Mouse (Mus musculus): ENCODE measurements around the gene Ap2m1. TPM values are rescaled to one million over a fixed set of nuclear protein-coding genes. Genes with fewer than 3 reads are reported as not detected.
A peak's percentile ranks its signal among the peaks of the same experiment; 100 is the strongest.

The Ap2m1 gene
- polyA plus RNA-seq, 1 experiment from 2014 or later: 1,214 TPM

DNA sequence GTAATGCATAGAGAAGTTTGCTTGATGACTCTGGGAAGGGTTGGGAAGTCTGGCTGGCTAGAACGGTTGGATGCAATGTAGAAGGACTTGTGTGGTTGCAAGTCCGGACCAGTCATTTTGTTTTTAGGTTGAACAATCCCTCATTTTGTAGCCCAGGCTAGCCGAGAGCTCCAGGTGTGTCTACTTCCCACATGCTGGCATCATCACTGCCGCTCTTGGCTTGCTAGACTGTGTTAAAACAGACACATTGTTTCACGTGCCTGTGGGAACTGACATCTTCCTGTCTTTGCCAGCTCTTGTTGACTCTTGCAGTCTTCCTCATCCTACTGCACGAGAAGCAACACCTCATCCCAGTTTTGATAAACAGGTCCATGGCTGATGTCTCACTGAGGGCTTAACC lies 19.7 kb downstream of the Ap2m1 start:
- WGBS: 94% methylated on average over 6 of the region's 6 CpGs
- ATAC-seq (ENCODE audit: low FRiP score): no peak
- no peak for DNase-seq (ENCODE audit: low spot score)
- Histone ChIP-seq H3K4me1 (replicated peaks; ENCODE audit: control insufficient read depth, insufficient read depth, low read length) (no peaks in the 10 kb centered on the region), H3K36me3 (replicated peaks; ENCODE audit: control insufficient read depth, insufficient read depth) (peaks cover 89% of the 10 kb centered on the region), H3K27me3 (ENCODE audit: control insufficient read depth, insufficient read depth, low read length) (no peaks in the 10 kb centered on the region), H3K27ac (no peak overlapping the region), H3K4me2 (replicated peaks) (no peak overlapping the region), H3K9me3 (ENCODE audit: control insufficient read depth, low read length) (no peaks in the 10 kb centered on the region), H3K4me3 (replicated peaks; ENCODE audit: low read length) (no peak overlapping the region), H3K9ac (no peak overlapping the region)

DNA sequence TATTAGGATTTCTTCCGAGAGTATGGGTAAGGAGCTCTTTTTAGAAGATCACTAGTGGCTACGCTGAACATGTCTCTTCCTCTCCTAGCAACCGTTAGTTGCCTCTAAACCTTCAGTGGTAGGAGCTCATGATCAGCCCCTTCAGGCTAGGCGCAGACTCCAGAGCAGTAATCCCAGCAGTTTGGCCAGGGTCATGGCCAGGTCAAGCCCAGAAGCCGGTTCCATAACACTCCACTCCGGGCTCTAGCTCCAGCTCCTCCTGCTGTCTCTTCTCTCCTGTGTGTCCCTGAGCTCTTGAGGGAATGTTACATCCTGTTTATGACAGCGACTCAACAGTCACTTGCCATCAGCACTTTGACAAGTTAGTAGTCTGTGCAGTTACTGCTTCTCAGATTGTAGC lies 22.1 kb downstream of the Ap2m1 start:
- H3K9me3 ChIP-seq (ENCODE audit: control insufficient read depth, low read length): no peaks in the 10 kb centered on the region
- ATAC-seq (ENCODE audit: low FRiP score) (no peak), DNase-seq (ENCODE audit: low spot score) (no peak)
- H3K36me3 ChIP-seq (replicated peaks; ENCODE audit: control insufficient read depth, insufficient read depth): peaks cover 90% of the 10 kb centered on the region
- H3K27me3 ChIP-seq (ENCODE audit: control insufficient read depth, insufficient read depth, low read length): no peaks in the 10 kb centered on the region
- no peak overlapping the region for H3K27ac ChIP-seq
- no peaks in the 10 kb centered on the region for H3K4me1 ChIP-seq (replicated peaks; ENCODE audit: control insufficient read depth, insufficient read depth, low read length)
- H3K4me2 ChIP-seq (replicated peaks): no peak overlapping the region
- WGBS: 88% methylated on average over 7 of the region's 7 CpGs
- no peak overlapping the region for H3K4me3 ChIP-seq (replicated peaks; ENCODE audit: low read length)
- no peak overlapping the region for H3K9ac ChIP-seq

DNA sequence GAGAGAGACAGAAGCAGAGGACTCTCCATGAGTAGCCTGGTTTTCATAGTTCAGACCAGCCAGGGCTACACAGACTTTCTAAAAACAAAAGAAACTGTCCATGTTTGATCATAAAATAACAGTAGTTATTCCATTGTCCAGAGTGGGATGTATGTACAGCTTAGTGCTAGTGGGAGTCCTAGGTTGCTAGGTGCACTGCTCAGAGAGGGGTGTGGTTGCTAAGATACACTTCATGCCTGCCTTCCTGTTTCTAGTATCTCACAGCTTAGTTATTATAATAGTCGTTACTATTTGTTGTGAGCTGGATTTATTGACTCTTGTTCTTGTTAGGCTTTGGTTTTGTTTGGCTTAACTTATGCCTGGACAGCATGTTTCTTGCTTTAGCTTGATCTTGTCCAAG lies 29.8 kb downstream of the Ap2m1 start:
- WGBS: 52% methylated on average over 1 of the region's 1 CpGs
- peaks cover 31% of the 10 kb centered on the region for H3K36me3 ChIP-seq (replicated peaks; ENCODE audit: control insufficient read depth, insufficient read depth)
- no peak overlapping the region for H3K9ac ChIP-seq
- no peaks in the 10 kb centered on the region for H3K27me3 ChIP-seq (ENCODE audit: control insufficient read depth, insufficient read depth, low read length)
- H3K9me3 ChIP-seq (ENCODE audit: control insufficient read depth, low read length): no peaks in the 10 kb centered on the region
- H3K4me2 ChIP-seq (replicated peaks): no peak overlapping the region
- H3K27ac ChIP-seq: no peak overlapping the region
- no peaks in the 10 kb centered on the region for H3K4me1 ChIP-seq (replicated peaks; ENCODE audit: control insufficient read depth, insufficient read depth, low read length)
- no peak overlapping the region for H3K4me3 ChIP-seq (replicated peaks; ENCODE audit: low read length)
- no peak for DNase-seq (ENCODE audit: low spot score)
- no peak for ATAC-seq (ENCODE audit: low FRiP score)

DNA sequence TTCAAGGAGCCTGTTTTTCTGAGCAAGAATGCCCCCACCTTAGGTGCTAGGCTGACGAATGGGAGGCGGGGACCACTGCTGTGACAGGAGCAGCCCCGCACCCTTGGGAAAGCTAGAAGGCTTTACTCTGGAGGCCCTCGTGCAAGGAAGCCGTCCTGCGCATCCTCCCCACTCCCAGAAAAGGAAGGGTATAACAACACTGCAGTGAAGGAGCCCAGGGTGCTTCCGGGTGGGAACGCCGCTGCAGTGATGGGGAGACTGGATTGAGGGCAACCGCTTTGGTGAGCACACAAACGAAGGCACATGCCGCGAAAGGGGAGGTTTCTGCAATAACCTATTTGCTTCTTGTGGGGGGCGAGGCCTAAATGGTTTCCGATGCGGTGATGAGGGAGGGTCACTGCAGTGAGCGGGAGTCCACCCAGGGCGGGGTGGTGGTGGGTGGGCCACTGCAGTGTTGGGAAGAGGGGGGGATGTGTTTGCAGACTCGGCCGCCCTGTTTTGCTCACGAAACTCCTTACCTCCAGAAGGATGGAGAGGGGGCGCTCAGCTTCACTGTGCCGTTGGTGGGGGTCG lies 54.2 kb downstream of the Ap2m1 start, which contains the start of gene Vwa5b2:
Gene Vwa5b2, plus strand, starts transcription at position 106 of the 573 bp plus-strand sequence.
- peak; percentile 34 for DNase-seq (ENCODE audit: low spot score)
- Histone ChIP-seq H3K4me2 (replicated peaks) (peak within 1 kb of the TSS; percentile 82), H3K27me3 (ENCODE audit: control insufficient read depth, insufficient read depth, low read length) (peaks cover 60% of the 10 kb centered on the region), H3K4me3 (replicated peaks; ENCODE audit: low read length) (peak within 1 kb of the TSS; percentile 51), H3K27ac (peak within 1 kb of the TSS; percentile 62), H3K4me1 (replicated peaks; ENCODE audit: control insufficient read depth, insufficient read depth, low read length) (peaks cover 16% of the 10 kb centered on the region; the same call in 1 of the 2 replicates), H3K36me3 (replicated peaks; ENCODE audit: control insufficient read depth, insufficient read depth) (no peaks in the 10 kb centered on the region), H3K9ac (peak within 1 kb of the TSS; percentile 59), H3K9me3 (ENCODE audit: control insufficient read depth, low read length) (no peaks in the 10 kb centered on the region)
- peak; percentile 79 for ATAC-seq (ENCODE audit: low FRiP score)
- under 1% methylated on average over 23 of the region's 24 CpGs for WGBS

DNA sequence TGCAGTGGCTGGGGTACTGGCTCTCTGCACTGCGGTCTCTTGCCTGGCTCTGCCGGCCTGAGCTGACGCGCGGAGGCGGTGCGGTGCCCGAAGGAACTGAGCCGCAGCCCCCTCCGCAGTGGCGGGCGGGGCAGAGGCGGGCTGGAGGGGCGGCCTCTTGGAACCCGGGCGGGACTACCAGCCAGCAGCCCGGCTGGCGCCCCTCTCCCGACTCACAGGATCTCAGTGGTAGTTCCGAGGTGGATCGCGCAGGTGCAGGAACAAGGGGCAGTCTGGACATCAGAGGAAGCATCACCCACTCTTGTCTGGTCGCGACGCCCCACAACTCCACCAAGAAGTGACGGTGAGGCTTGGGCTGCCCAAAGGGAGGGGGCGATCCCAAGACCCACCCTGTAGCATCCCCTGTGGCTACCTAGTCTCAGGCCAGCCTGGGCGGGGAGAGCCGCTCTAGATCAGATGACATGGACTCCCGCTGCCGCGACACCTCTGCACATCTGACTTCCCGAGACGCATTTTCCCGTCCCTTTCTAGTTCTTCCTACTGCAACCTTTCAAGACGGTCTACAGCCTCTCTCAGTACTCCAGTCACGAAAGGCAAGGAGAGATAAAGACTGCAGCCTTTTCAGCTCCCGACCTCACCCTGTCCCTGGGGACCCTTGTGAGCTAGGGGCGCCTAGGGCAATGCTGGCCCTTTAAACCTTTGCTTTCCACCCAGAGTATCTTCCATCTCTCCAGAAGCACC lies 54.8 kb downstream of the Ap2m1 start:
- WGBS: under 1% methylated on average over 37 of the region's 39 CpGs
- Histone ChIP-seq H3K36me3 (replicated peaks; ENCODE audit: control insufficient read depth, insufficient read depth) (no peaks in the 10 kb centered on the region), H3K27ac (peak overlapping the region; percentile 62; the same call in 1 of the 2 replicates), H3K9me3 (ENCODE audit: control insufficient read depth, low read length) (no peaks in the 10 kb centered on the region), H3K4me3 (replicated peaks; ENCODE audit: low read length) (peak overlapping the region; percentile 51), H3K27me3 (ENCODE audit: control insufficient read depth, insufficient read depth, low read length) (peaks cover 62% of the 10 kb centered on the region), H3K9ac (peak overlapping the region; percentile 59), H3K4me1 (replicated peaks; ENCODE audit: control insufficient read depth, insufficient read depth, low read length) (peaks cover 16% of the 10 kb centered on the region; the same call in 1 of the 2 replicates), H3K4me2 (replicated peaks) (peak overlapping the region; percentile 82)
- peak; percentile 55 for DNase-seq (ENCODE audit: low spot score)
- ATAC-seq (ENCODE audit: low FRiP score): peak; percentile 88

DNA sequence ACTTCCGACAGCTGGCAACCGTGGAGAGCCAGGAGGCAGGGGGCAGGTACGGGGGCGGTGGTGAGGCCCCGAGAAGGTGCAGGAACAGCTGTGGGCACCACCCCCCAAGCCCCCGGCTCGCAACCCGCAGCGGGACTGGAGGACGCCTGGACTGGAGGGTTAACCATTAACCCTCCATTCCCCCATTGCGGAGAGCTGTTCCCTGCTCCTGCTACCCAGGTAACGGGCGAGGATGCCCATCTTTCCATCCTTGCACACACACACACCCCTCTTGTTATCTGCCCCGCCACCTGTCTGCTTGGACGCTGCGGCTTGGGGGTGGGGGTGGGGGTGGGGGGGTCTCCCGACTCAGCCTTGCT lies 55.4 kb downstream of the Ap2m1 start:
- Histone ChIP-seq H3K4me1 (replicated peaks; ENCODE audit: control insufficient read depth, insufficient read depth, low read length) (peaks cover 16% of the 10 kb centered on the region; the same call in 1 of the 2 replicates), H3K9ac (peak overlapping the region; percentile 59), H3K9me3 (ENCODE audit: control insufficient read depth, low read length) (no peaks in the 10 kb centered on the region), H3K36me3 (replicated peaks; ENCODE audit: control insufficient read depth, insufficient read depth) (no peaks in the 10 kb centered on the region), H3K27me3 (ENCODE audit: control insufficient read depth, insufficient read depth, low read length) (peaks cover 63% of the 10 kb centered on the region), H3K27ac (no peak overlapping the region), H3K4me2 (replicated peaks) (peak overlapping the region; percentile 82), H3K4me3 (replicated peaks; ENCODE audit: low read length) (peak overlapping the region; percentile 51)
- ATAC-seq (ENCODE audit: low FRiP score) (0 out of 2 replicates have a peak, but pooled peaks have one; percentile 4), DNase-seq (ENCODE audit: low spot score) (no peak)
- 3% methylated on average over 17 of the region's 17 CpGs for WGBS

DNA sequence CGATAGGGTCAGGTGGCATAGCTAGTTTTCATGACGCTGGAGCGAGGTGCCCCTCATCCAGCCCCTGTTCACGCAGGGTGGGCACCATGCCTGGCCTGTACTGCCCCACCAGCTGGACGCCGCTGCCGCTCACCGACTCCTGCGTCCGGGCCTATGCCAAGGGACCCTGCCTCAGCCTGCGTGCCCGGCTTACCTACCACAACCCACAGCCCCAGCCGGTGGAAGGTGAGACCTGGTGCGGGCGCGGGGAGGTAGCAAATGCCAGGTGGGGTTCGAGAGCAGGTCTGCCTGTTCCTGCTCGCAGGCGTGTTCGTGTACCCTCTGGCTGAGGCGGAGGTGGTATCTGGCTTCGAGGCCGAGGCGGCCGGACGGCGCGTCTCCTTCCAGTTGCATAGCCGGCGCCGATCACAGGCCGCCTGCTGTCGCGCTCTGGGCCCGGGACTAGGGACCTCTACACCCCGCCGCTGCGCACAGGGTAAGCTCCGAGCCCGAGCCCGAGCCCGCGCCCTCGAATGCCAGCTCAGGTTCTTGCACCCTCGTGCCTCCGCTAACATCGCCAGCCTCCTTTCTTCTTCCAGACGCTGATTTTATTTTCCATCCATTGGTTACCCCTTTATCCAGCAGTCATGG lies 55.9 kb downstream of the Ap2m1 start:
- Histone ChIP-seq H3K36me3 (replicated peaks; ENCODE audit: control insufficient read depth, insufficient read depth) (no peaks in the 10 kb centered on the region), H3K4me3 (replicated peaks; ENCODE audit: low read length) (peak overlapping the region; percentile 51), H3K4me1 (replicated peaks; ENCODE audit: control insufficient read depth, insufficient read depth, low read length) (peaks cover 16% of the 10 kb centered on the region; the same call in 1 of the 2 replicates), H3K27me3 (ENCODE audit: control insufficient read depth, insufficient read depth, low read length) (peaks cover 66% of the 10 kb centered on the region), H3K4me2 (replicated peaks) (peak overlapping the region; percentile 82), H3K9ac (peak overlapping the region; percentile 59; the same call in 1 of the 2 replicates), H3K9me3 (ENCODE audit: control insufficient read depth, low read length) (no peaks in the 10 kb centered on the region), H3K27ac (no peak overlapping the region)
- 5% methylated on average over 47 of the region's 48 CpGs for WGBS
- DNase-seq (ENCODE audit: low spot score): no peak
- ATAC-seq (ENCODE audit: low FRiP score): no peak
